Mouse (Mus musculus) hindbrain, postnatal 0 days (tissue): ENCODE data around the gene Myl3. TPM values are rescaled to one million over a fixed set of nuclear protein-coding genes. Genes with fewer than 3 reads are reported as not detected.

Experiments
- ATAC-seq: fragments of 200-750 bp; cut with Nextera tagmentation; 2 replicates; pipeline ENCODE4 v1.8.0; 2017; ENCODE audit warnings: mild to moderate bottlenecking, moderate TSS enrichment, moderate library complexity
- DNase-seq: peaks from one replicate; pipeline ENCODE4 v3.0.0-alpha.2; 2015; ENCODE audit warnings: low spot score
- H3K27ac ChIP-seq: fragments of 300-500 bp; sonication (generic); 2 replicates; pipeline ENCODE4 v1.5.1; 2014; ENCODE audit warnings: mild to moderate bottlenecking
- H3K27me3 ChIP-seq: fragments of 300-500 bp; sonication (generic); 2 replicates; pipeline ENCODE4 v1.6.1; 2014; ENCODE audit warnings: low read length, mixed read lengths; ENCODE audit not compliant: insufficient read depth
- H3K36me3 ChIP-seq: fragments of 300-500 bp; sonication (generic); 2 replicates; pipeline ENCODE4 v1.6.1; 2014; ENCODE audit warnings: low read length, mixed read lengths; ENCODE audit not compliant: insufficient read depth
- H3K4me1 ChIP-seq: fragments of 300-500 bp; sonication (generic); 2 replicates; pipeline ENCODE4 v1.6.1; 2014; ENCODE audit warnings: antibody characterized with exemption, low read length, mixed read lengths; ENCODE audit not compliant: insufficient read depth
- H3K4me2 ChIP-seq: fragments of 300-500 bp; sonication (generic); 2 replicates; pipeline ENCODE4 v1.6.1; 2014; ENCODE audit warnings: low read depth, mild to moderate bottlenecking, low read length, moderate library complexity, mixed read lengths
- H3K4me3 ChIP-seq: fragments of 300-500 bp; sonication (generic); 2 replicates; pipeline ENCODE4 v1.5.1; 2014; ENCODE audit warnings: low read length
- H3K9ac ChIP-seq: fragments of 300-500 bp; sonication (generic); replicated peaks from 2 replicates; pipeline ENCODE4 v1.6.1; 2014; ENCODE audit warnings: mild to moderate bottlenecking, low read length, moderate library complexity, mixed read lengths
- H3K9me3 ChIP-seq: fragments of 300-500 bp; sonication (generic); 2 replicates; pipeline ENCODE4 v1.6.1; 2016; ENCODE audit warnings: low read length, mixed read lengths
- CTCF ChIP-seq: IDR thresholded peaks from 2 replicates; pipeline ENCODE4 v1.5.1; 2016; ENCODE audit warnings: antibody characterized with exemption, control low read depth, low read depth
- WGBS: fragments of 180-500 bp; shearing (Covaris S2); extraction: QIAGEN DNeasy Blood & Tissue Kit; methylation state at CpG from one replicate; pipeline ENCODE4 v1.1.7; 2014; 5-methylcytosine and 5-hydroxymethylcytosine counted together
- polyA plus RNA-seq: library from polyadenylated mRNA; unstranded; fragments of >200 nt; fragmentation: Nextera tagmentation; extraction: Ambion mirVana; gene quantifications from 2 replicates; pipeline ENCODE4 v1.2.1, GENCODE M21; 2015
- total RNA-seq: library from RNA; depleted of rRNA; stranded (reverse); fragments of >200 nt; gene quantifications from 2 replicates; pipeline ENCODE4 v1.2.3, GENCODE M21; 2014

The Myl3 gene
- total and polyA plus RNA-seq, 2 experiments from 2014 or later: 0.65 TPM; not detected in 1

GRCm38 (mm10) chr9:110772336-110772735 lies 30.7 kb downstream of the Myl3 start:
- TF ChIP-seq CTCF: no peak
- H3K4me1 ChIP-seq: no peaks in the 10 kb centered on the region
- no peaks in the 10 kb centered on the region for H3K27me3 ChIP-seq
- H3K9me3 ChIP-seq: no peaks in the 10 kb centered on the region
- WGBS: 91% methylated on average over 10 of the region's 10 CpGs
- no peak overlapping the region for H3K27ac ChIP-seq
- no peak overlapping the region for H3K4me3 ChIP-seq
- no peak for ATAC-seq
- no peak for DNase-seq
- H3K9ac ChIP-seq: no peak overlapping the region
- H3K4me2 ChIP-seq: no peak overlapping the region
- no peaks in the 10 kb centered on the region for H3K36me3 ChIP-seq

- WGBS: 66% methylated on average over 15 of the region's 15 CpGs
- Histone ChIP-seq H3K4me1 (no peaks in the 10 kb centered on the region), H3K9ac (no peak overlapping the region), H3K27me3 (no peaks in the 10 kb centered on the region), H3K36me3 (no peaks in the 10 kb centered on the region), H3K4me3 (no peak overlapping the region), H3K4me2 (no peak overlapping the region), H3K27ac (no peak overlapping the region), H3K9me3 (no peaks in the 10 kb centered on the region)
- no peak for ATAC-seq
- TF ChIP-seq CTCF: no peak
- no peak for DNase-seq
Measured at GRCm38 (mm10) chr9:110774403-110775268, 33.0 kb downstream of the Myl3 start.

GRCm38 (mm10) chr9:110775269-110776022 lies 33.8 kb downstream of the Myl3 start:
- Histone ChIP-seq H3K36me3 (no peaks in the 10 kb centered on the region), H3K9ac (no peak overlapping the region), H3K27me3 (no peaks in the 10 kb centered on the region), H3K4me2 (no peak overlapping the region), H3K4me1 (0 out of 2 replicates have a peak, but pooled peaks cover 1% of the 10 kb centered on the region), H3K4me3 (no peak overlapping the region), H3K9me3 (no peaks in the 10 kb centered on the region), H3K27ac (no peak overlapping the region)
- no peak for DNase-seq
- 78% methylated on average over 10 of the region's 10 CpGs for WGBS
- no peak for TF ChIP-seq CTCF
- ATAC-seq: no peak

DNA sequence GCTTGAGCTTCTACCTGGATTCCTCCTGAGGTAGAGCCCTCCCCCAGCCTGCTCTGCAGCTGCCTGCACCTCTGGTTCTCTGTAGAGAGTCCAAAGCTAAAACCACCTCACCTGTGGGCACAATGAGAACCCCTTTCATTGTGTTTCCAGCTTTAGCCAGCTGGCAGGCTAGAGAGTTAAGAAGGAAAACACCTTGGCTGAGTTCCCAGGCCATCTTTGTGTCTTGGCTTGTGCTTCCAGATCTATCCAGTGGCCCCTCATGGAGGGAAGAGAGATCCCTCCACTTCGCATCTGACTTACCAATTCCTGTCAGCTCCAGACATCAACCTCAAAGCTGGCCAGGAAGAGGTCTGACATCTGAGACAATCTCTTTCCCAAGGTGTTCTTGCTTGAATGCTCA lies 36.4 kb downstream of the Myl3 start:
- no peak overlapping the region for H3K27ac ChIP-seq

DNA sequence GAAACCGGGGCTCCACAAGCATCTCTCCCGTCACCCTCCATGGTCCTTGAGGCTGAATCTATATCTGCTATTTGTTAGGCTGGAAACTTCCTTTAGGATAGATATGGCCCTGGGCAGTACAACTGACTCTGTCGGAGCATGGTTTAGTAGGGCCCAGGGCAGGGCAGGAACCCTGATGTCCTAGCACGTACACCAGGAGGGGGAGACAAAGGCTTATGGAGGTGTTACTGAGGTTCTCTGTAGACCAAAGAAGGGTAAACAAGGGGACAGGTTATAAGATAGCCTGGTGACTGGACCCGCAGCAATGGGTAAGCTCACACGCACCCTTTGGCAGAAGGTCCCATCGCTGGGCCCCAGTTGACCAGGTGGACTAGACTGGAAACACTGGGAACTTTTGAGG lies 36.9 kb downstream of the Myl3 start:
- Histone ChIP-seq H3K36me3 (no peaks in the 10 kb centered on the region), H3K27me3 (no peaks in the 10 kb centered on the region), H3K4me1 (0 out of 2 replicates have a peak, but pooled peaks cover 7% of the 10 kb centered on the region), H3K27ac (no peak overlapping the region), H3K4me3 (no peak overlapping the region), H3K9ac (no peak overlapping the region), H3K9me3 (no peaks in the 10 kb centered on the region), H3K4me2 (no peak overlapping the region)
- WGBS: 81% methylated on average over 7 of the region's 7 CpGs
- no peak for ATAC-seq
- no peak for DNase-seq
- TF ChIP-seq CTCF: no peak

More for the DNA sequence above, 36.4 kb downstream of the Myl3 start:
- H3K36me3 ChIP-seq: no peaks in the 10 kb centered on the region
- H3K27me3 ChIP-seq: no peaks in the 10 kb centered on the region
- H3K4me3 ChIP-seq: no peak overlapping the region
- H3K4me1 ChIP-seq: 0 out of 2 replicates have a peak, but pooled peaks cover 7% of the 10 kb centered on the region
- WGBS: 60% methylated on average over 1 of the region's 1 CpGs
- peak; percentile 56 for DNase-seq
- H3K9me3 ChIP-seq: no peaks in the 10 kb centered on the region
- H3K4me2 ChIP-seq: no peak overlapping the region
- ATAC-seq: no peak
- H3K9ac ChIP-seq: no peak overlapping the region
- no peak for TF ChIP-seq CTCF

GRCm38 (mm10) chr9:110779242-110779913 lies 37.7 kb downstream of the Myl3 start:
- 62% methylated on average over 5 of the region's 5 CpGs for WGBS
- ATAC-seq (no peak), DNase-seq (peak; percentile 41)
- no peaks in the 10 kb centered on the region for H3K27me3 ChIP-seq
- H3K4me3 ChIP-seq: no peak overlapping the region
- H3K9me3 ChIP-seq: no peaks in the 10 kb centered on the region
- H3K36me3 ChIP-seq: no peaks in the 10 kb centered on the region
- H3K27ac ChIP-seq: no peak overlapping the region
- no peak overlapping the region for H3K9ac ChIP-seq
- TF ChIP-seq CTCF: peak; percentile 49
- H3K4me2 ChIP-seq: no peak overlapping the region
- 0 out of 2 replicates have a peak, but pooled peaks cover 7% of the 10 kb centered on the region for H3K4me1 ChIP-seq
